Mouse (Mus musculus): ENCODE measurements around the gene Cep350. TPM values are rescaled to one million over a fixed set of nuclear protein-coding genes. Genes with fewer than 3 reads are reported as not detected.
A peak's percentile ranks its signal among the peaks of the same experiment; 100 is the strongest.

The Cep350 gene
- 10 to 100 TPM; 40.9 to 43.7 TPM for total RNA-seq (2021)
- long read RNA-seq, partial matches to known transcripts = 0 of 1 reads
- long read RNA-seq, other reads (novel, unspliced or antisense) = 0 of 1 reads

DNA sequence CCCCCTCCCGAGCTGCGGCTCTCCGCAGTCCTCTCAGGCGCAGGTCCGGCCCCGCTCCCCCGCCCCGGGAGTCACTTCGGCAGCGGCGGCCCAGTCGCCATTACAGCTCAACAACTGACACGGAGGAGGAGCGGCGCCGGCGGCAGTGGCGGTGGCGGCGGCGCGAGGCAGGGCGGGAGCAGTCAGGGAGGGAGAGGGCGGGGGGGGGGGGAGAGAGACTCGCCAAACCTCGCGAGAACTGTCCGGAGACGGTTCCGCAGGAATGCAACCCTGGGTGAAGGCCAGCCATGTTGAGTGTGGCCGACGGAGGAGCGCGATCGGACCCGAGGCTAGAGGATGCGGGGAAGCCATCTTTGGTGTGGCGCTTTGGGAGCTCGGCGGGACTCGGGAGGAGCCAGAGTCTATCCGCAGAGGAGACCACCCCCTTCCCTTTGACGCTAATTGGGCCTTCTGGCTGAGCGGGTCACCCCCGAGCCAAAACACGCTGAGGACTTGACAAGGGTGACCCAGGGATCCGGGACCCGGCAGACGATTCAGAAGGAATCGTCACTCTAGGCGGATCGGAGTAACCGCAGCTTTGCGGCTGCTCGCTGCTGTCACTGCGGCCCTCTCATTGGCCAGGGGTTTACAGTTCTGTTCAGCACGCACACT lies at the start of gene Cep350:
TSS of gene Cep350 (minus strand) at position 188 of the 651 bp plus-strand sequence.
- DNase-seq (ENCODE audit: low spot score in 2 of 2) = peak; percentile 96 to 98

DNA sequence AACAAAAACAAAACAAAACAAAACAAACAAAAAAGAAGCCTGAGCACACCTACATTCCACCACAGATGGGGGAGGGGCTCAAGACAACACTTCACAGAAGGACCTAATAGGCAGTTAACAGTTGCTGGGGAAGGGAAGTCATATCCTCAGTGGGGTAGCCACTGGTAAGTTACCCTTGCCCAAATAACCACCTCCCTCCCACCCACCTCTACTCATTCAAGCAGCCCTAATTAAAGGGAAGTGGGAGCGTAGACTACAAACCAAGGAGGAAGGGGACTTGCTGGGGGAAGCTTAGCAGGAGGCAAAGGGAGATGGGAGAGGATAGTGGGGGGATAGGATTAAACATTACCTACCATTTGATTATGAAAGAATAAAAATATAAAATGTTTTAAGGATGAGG lies 47.3 kb upstream of the Cep350 start:
- no peak for DNase-seq (ENCODE audit: low spot score in 2 of 2)

DNA sequence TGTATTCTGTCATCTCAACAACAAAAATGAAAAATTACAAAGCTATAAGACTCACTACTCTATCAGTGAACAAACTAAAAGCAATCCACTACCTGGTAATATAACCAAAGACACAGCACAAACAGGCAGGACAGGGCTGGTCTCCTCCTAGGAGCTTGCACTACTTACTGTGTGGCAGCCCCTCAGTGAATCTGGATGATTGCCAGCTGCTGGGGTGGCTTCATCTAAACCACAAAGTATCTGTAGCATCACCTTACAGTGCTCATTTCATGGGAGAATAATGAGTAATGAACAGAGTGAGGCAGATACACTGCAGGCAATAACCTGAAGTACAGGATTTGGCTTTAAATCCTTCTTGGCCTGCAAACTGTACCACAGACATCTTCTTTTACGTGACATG lies 46.7 kb upstream of the Cep350 start:
- DNase-seq (ENCODE audit: low spot score in 2 of 2) = no peak

DNA sequence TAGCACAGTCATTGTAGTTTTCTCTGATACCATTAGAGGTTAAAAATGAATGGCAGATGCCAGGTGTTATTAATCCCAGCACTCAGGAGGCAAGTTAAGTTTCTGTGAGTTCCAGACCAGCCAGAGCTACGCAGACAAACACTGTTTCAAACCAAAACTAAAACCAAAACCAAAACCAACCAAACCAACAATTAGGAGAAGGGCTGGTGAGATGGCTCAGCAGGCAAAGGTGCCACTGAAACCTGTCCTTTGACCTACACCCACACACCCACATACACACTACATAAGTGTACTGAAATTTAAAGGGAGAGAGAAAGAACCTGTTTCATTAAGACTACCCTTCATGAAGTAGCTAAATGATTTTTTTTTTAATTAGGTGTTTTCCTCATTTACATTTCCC lies 35.9 kb upstream of the Cep350 start:
- no peak for DNase-seq (ENCODE audit: low spot score in 2 of 2)

DNA sequence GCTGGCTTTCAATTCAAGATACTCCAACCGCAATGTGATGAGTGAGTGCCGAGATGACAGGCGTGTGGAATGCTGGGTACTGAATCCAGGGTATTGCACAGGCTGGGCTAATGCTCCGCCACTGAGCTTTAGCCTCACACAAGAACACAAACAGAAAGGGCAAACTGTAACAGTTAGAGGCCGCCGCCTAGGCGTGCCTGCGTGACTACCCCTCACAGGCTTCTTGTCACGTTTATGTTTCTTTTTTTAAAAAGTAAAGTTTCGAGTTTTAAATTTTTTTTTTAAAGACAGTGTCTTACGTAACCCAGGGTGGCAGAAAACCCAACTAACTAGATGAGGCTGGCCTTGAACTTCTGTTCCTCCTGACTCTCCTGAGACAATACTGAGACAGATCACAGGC lies 32.9 kb upstream of the Cep350 start:
- DNase-seq (ENCODE audit: low spot score in 2 of 2) = no peak

DNA sequence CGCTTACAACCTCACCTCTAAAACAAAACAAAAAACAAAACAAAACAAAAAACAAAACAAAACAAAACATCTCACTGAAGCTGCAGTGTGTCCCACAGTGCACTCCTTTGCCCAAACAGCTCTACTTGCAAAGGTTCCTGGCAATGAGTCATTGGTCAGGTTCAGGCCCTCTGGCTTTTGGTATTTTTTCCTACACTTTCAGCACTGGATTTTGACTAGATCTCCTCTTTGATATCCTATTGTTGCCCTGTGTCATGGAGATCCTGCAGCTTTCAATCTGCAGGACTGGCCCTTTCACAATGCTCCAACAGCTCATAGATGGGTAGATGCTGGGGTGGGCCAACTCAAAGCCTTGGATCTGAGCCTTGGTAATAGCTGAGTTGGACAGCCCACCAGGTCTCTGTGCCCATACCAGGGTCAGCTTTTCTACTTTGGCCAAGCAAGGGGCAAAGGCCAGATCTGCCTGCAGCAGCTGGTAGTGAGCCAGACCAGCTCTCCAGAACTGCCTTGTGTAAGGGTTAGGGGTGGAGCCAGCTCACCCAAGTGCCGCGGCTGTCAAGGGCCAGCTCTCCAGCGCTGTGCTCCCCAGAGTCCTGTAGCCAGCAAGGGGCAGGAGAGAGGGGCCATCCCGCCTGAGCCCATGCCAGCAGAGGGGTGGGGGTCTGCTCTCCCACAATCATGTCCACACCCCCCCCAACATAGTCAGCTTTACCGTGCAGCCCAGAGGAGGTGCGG lies 30.3 kb upstream of the Cep350 start:
- peak; percentile 6 to 18 for DNase-seq (ENCODE audit: low spot score in 2 of 2)

DNA sequence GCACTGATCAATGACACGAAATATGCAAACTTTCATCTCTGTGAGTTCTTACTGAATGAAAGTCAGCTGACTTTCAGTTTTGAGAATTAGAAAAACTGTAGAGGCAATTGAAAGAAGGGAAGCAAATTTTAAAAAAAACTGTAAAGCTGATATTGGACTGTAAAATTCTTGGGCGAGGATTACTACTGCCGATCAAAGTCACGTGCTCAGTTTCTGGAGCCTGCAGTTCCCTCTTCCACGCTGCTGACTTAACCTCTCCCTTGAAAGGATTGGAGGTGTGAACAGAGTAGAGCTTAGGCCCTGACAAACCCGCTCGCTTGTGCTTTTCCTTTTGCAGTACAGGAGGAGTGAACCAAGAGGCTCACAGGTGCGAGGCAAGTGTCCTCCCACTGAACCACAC lies 29.3 kb upstream of the Cep350 start:
- DNase-seq (ENCODE audit: low spot score in 2 of 2) = no peak

DNA sequence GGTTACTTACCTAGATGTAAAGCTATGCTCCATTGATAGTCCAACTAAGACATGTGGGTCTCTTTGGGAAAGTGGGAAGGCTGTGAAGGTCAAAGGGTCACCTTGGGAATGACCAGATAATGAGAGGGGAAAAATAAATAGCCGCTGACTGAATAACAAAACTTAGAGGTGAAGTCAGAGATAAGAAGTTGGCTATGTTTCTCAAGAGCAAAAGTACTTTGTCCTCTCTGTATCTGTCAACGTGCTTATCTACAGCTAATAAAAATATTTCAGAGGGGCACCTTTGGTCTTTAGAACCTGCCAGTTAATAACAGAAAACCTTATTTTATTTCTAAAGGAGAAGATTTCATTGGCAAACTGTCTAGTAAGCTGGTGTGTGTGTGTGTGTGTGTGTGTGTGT lies 22.6 kb upstream of the Cep350 start:
- DNase-seq (ENCODE audit: low spot score in 2 of 2) = no peak

DNA sequence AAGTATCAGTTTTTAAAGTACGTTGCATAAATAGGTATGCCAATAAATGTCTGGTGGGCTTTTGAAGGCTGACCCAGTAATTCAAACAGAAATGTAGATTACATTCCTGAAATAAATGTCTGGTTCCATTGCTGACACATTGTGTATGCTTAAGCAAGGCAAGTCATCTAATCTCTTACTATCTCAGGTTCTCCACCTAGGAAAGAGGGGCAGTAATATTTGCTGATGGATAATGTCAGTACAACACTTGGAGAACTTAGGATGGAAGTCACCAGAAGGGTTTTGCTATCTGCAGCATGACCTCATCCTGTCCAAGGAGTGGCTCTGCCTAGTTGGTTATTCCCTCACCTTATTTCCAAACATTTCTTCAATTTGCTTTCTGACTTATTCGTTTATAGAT lies 21.5 kb upstream of the Cep350 start:
- DNase-seq (ENCODE audit: low spot score in 2 of 2) = no peak

DNA sequence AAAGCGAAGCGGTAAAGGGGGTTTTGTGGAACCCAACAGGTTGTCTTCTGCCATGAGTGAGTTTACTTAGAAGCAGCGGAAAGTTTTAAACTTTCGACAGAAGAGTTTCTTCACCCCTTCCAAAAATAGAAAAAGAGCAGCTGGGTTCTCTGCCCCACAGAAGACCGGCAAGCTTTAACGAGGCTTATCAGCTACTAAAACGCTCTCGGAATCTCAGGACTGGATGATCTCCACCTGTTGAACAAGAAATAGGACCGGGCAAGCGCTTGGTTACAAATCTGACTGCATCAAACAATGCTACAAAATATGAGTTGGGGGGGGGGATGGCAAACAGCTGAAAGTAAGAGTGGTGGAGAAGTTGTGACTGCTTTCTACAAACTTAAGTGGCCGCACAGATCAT lies 17.3 kb upstream of the Cep350 start:
- no peak for DNase-seq (ENCODE audit: low spot score in 2 of 2)

DNA sequence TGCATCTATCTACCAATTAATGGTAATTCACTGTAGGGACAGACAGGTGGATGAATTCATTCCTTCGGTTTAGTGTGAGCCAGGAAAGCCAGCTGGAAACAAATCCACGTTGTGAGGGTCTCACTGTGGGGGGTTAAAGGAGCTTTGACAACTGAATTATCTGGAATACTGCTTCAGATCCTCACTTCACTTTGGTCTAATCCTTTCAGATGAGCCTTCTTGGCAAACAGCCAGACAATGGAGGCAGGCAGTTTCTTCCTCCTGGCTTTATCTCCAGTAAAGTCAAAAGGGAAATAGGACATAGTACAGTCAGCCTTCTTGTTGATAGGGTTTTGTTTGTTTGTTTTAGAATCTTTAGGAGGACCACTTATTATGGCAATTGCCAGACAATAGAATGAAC lies 16.3 kb upstream of the Cep350 start:
- DNase-seq (ENCODE audit: low spot score in 2 of 2) = no peak

DNA sequence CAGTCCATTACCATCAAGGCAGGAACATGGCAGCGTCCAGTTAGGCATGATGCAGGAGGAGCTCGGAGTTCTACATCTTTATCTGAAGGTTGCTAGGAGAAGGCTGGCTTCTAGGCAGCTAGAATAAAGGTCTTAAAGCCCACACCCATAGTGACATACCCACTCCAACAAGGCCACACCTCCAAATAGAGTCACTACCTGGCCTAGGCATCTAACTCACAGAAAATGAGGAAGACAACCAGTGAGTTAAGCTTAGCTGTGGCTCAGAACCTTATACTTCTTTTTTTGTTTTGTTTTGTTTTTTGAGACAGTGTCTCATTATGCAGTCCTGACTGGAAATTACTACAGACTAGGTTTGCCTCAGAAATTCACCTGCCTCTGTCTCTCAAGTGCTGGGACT lies 14.6 kb upstream of the Cep350 start:
- no peak for DNase-seq (ENCODE audit: low spot score in 2 of 2)

DNA sequence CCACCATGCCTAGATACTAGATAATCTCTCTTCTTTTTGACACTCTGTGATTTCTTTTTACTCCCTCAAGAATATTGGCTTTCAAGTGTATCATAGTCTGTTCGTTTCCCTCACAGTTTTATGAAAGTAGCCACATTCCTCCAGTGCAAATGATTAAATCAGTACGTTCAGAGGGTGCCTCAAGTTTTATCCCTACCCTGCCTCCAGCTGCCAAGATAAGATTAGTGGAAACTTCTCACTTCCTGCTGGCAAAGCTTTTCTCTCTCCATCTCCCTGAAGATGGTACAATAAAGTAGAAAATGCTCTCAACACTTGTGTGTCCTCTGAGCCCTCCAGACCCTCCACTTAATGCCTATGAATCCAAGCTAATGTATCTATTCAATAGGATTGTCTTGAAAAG lies 1.9 kb upstream of the Cep350 start:
- no peak for DNase-seq (ENCODE audit: low spot score in 2 of 2)

DNA sequence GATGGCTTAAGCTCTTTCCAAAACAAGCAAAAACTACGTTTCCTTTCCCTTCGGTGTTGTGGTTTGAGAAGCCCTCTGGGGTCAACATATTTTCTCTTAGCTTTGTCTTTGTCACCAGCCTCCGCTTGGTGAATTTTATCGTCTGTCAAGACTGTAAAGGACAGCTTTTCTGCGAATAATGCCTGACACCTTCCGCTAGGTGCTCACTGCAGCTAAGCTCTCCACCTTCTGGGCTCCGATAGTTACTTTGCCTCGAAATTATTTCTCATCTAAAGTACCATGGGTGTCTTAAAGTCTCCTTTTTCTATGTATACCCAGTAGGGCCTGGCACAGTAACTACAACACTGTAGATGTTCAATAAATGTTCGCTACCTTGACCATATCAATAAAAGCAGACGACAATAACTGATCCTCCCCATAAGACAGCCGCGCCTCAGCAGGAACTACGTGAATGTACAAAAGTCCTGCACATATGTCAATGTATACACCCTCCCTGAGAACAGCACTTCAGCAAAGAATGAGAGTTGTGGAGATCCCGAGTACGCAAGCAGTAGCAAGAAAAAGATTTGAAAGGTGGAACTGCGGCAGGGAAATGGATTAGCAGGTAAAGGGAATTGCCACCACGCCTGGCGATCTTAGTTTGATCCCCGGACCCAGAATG lies 794 bp upstream of the Cep350 start:
- DNase-seq (ENCODE audit: low spot score in 2 of 2) = peak; percentile 8 to 16

DNA sequence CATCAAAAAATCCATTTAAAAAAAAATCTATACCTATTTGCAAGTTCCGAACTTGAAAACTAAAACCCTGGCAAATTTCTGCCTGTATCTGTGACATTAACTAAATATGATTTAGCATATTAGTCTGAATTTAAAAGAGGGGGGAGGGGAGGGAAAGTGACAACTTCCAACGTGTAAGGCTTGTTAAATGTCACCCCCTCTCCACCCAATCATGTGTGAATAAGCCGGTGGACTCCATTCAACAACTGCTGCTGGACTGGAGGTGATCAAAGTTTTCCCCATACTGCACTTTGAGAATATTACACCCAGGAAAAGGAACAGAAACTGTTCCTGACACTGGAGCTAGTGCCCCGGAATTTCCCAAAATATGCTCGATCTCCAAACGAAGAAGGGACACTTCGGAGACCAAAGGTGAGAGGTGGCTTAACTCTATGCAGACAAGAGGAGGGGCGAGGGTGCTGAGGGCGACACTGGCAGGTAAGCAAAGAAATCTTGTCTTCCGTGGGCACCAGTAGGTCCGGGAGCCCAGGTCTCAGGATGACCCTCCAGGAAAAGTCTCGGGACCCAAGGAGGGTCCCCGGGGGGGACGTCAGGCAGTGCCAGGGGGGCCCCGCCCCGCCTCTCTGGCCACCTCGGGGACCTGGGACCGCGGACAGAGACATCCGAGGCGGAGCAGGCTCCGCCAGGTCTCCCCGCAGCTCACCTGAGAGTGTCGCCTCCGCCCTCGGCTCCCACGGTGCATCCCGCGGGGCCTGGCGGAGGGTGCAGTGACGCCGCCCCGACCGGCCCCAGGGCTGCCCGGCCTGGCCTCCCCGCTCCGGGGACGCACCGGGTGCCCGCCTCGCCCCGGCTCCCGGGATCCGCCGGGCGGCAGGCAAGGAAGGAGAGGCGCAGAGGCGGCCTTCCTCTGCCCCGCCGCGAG lies 648 bp downstream of the Cep350 start:
- DNase-seq (ENCODE audit: low spot score in 2 of 2) = no peak

DNA sequence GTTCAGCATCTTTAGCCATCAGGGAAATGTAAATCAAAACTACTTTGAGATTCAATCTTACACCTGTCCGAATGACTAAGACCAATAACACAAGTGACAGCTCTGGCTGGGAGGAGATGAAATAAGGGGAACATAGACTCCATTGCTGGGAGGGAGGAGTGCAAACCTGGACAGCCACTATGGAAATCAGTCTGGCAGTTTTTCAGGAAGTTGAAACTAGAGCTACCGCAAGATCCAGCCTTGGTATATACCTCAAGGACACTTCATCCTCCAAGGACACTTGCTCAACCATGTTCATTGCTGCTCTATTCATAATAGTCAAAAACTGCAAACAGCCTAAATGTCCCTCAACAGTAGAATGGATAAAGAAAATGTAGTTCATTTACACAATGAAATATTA lies 23.9 kb downstream of the Cep350 start:
- DNase-seq (ENCODE audit: low spot score in 2 of 2) = no peak

DNA sequence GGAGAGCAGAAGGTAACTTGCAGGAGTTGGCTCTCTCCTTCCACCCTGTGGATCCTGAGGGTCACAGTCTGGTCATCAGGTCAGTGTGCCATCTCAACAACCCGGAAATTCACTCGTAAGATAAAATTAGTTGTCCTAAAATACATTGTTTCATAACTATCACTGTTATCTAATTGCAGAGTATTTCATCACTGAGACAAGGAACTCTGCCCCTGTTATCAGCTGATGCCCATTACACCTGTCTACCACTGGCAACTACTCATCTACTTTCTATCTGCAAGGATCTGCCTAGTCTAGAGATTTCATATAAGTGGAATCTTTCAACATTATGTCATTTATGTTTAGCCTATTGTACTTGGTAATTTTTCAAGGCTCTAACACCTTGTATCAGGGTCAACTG lies 28.7 kb downstream of the Cep350 start:
- no peak for DNase-seq (ENCODE audit: low spot score in 2 of 2)

DNA sequence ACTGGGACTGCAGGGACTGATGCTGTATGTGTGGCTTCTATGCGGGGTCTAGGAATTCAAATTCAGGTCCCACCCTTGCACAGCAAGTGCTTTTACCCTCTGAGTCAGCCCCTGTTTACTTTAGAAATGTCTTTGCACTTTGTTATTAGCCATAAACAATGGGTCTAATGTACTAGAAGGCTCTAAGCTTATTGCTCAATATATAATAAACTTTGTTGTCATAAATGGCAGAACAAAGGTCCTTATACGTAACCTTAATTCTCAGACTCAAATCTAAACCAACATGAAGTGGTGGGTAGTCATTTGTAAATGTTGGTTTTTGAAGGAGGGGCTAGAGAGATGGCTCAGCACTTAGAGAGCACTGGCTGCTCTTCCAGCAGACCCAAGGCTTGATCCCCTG lies 35.6 kb downstream of the Cep350 start:
- no peak for DNase-seq (ENCODE audit: low spot score in 2 of 2)

DNA sequence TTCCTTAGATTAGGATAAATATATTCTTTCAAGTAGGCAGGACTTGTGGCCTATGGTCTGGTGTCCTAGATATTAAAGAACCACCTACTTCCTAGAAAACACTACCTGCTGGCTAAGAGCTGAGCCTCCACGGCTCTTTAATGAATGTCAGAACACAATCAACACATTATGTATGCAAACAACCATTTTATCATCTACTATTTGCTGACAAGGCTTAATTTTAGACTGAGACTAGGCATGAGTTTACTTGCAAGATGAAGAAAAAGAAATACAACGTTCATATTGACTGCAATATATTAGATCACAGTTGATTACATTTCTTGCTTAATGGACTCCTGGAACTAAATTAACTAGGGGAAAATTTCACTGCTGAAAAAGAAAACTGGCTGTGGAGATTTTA lies 38.4 kb downstream of the Cep350 start:
- DNase-seq (ENCODE audit: low spot score in 2 of 2) = no peak

DNA sequence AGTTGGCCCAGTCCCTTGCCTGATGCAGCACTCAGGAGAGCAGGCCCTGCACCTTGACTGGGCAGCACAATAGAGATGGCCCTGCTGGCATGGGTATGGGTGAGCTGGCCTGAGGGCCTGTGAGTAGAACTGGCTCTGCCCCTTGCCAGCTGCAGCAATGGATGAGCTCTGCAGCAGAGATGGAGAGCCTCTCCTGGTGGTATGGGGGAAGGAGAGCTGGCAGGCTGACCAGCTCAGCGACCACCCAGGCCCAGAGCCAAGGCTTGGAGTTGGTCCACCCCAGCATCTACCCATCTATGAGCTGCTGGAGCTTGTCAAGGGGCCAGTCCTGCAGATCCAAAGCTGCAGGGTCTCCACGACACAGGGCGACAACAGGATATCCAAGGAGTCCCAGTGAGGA lies 69.5 kb downstream of the Cep350 start:
- DNase-seq (ENCODE audit: low spot score in 2 of 2) = no peak

DNA sequence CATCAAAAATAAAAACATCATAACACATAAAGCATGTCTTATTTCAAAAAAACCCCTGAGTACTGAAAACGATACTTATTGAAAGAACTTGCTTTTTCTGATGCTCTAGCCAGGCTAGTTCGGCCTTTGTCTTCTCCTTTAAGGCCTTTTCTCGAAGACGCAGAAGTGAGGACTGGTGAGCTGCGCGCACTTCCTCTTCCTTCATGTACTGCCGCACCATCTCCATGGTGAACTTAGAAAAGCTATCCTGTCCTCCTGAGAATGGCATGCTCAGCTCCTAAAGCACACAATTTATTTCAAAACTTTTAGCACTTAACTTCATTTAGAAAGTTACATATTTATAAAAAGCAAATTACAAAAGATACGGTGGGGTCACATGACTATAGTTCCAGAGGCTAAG lies 71.7 kb downstream of the Cep350 start:
- DNase-seq (ENCODE audit: low spot score in 2 of 2) = no peak

Data from layer of hippocampus, postnatal 10 days (tissue).